Mouse (Mus musculus) bone marrow, adult 2 months (tissue): Measurements from ENCODE around the gene Steap2.

ENCODE experiments used
- CTCF ChIP-seq: fragments of 200-500 bp; IDR thresholded peaks from 2 replicates; pipeline ENCODE4 v1.5.1; 2011; ENCODE audit warnings: low read length, control low read depth; ENCODE audit not compliant: control insufficient read depth, insufficient read depth
- POLR2A ChIP-seq: fragments of 200-500 bp; IDR thresholded peaks from 2 replicates; pipeline ENCODE4 v1.6.1; 2011; ENCODE audit warnings: low read depth, mild to moderate bottlenecking, control low read depth, low read length, borderline replicate concordance; ENCODE audit not compliant: control insufficient read depth

- TF ChIP-seq CTCF: no peak
- TF ChIP-seq POLR2A: no peak
Measured at GRCm38 (mm10) chr5:5638496-5638895, 55.9 kb downstream of the Steap2 start.
